Comparison of ENCODE assay signal across 8 mouse cellular contexts in genomic region chr2:151543063-151543895, GRCm38 (mm10). TPM values are rescaled to one million over a fixed set of nuclear protein-coding genes. Genes with fewer than 3 reads are reported as not detected.
A peak's percentile ranks its signal among the peaks of the same experiment; 100 is the strongest.
DNase-seq lines count a peak whose midpoint lies in the region; ATAC-seq and TF ChIP-seq lines count a peak whose summit lies in the region.

No protein-coding gene starts in this region.

- peak overlapping the region; percentile 90 for H3K4me3 ChIP-seq in E14TG2a.4 (replicated peaks; ENCODE audit: low read length)
- H3K4me3 ChIP-seq in embryonic fibroblast, embryonic 13.5 days (ENCODE audit: insufficient read depth, low read length): peak overlapping the region; percentile 98
- H3K4me3 ChIP-seq in lung, embryonic 15.5 days: peak overlapping the region; percentile 70

- intact Hi-C loops in heart, postnatal 36 days (cut with DNase I): loop anchor here (2.0 kb wide), 2 partner anchors 32 to 48 kb away; partner anchors contain the start of gene Nsfl1c

- peak overlapping the region; percentile 71 for H3K9ac ChIP-seq in lung, embryonic 15.5 days

- H3K27ac ChIP-seq in embryonic fibroblast, embryonic 13.5 days (ENCODE audit: insufficient read depth, low read length): peak overlapping the region; percentile 94
- peak overlapping the region; percentile 91 for H3K27ac ChIP-seq in lung, embryonic 15.5 days

- peak; percentile 83 for DNase-seq in adrenal gland, postnatal 14 days
- DNase-seq in heart, postnatal 36 days: peak; percentile 45 to 58
- DNase-seq in layer of hippocampus, adult 18-20 months (ENCODE audit: low spot score in 2 of 2): peak; percentile 47 to 76
- peak; percentile 68 to 72 for DNase-seq in right cerebral cortex, postnatal 10 days (ENCODE audit: low spot score in 2 of 2)

- WGBS in lung, embryonic 15.5 days: under 1% methylated on average over 21 of the region's 21 CpGs

- no peaks in the 10 kb centered on the region for H3K9me3 ChIP-seq in E14TG2a.4 (ENCODE audit: low read length)
- H3K9me3 ChIP-seq in lung, embryonic 15.5 days: no peaks in the 10 kb centered on the region

- TF ChIP-seq POLR2A in embryonic fibroblast, embryonic 13.5 days (IDR thresholded peaks at IDR 0.05; ENCODE audit: low read depth, low read length): peak; percentile 46

- peaks cover 47% of the 10 kb centered on the region for H3K36me3 ChIP-seq in E14TG2a.4 (ENCODE audit: insufficient read depth, low read length)
- H3K36me3 ChIP-seq in lung, embryonic 15.5 days: peaks cover 39% of the 10 kb centered on the region

- H3K4me1 ChIP-seq in E14TG2a.4 (replicated peaks; ENCODE audit: low read depth, low read length): peaks cover 61% of the 10 kb centered on the region
- H3K4me1 ChIP-seq in embryonic fibroblast, embryonic 13.5 days (ENCODE audit: control insufficient read depth, insufficient read depth, low read length): peaks cover 8% of the 10 kb centered on the region; the same call in 1 of the 2 replicates
- peaks cover 38% of the 10 kb centered on the region for H3K4me1 ChIP-seq in lung, embryonic 15.5 days

- peak overlapping the region; percentile 65 for H3K4me2 ChIP-seq in lung, embryonic 15.5 days

- no peaks in the 10 kb centered on the region for H3K27me3 ChIP-seq in E14TG2a.4 (ENCODE audit: insufficient read depth, low read length)
- no peaks in the 10 kb centered on the region for H3K27me3 ChIP-seq in lung, embryonic 15.5 days

- ATAC-seq in lung, embryonic 15.5 days (ENCODE audit: borderline replicate concordance, extremely low read depth, low FRiP score, low TSS enrichment): peak; percentile 53
- no peak for ATAC-seq in megakaryocyte-erythroid progenitor cell, adult 5-6 weeks (replicated peaks; ENCODE audit: low FRiP score, low TSS enrichment, poor library complexity, severe bottlenecking)

- no peak for TF ChIP-seq CTCF in E14TG2a.4 (conservative IDR thresholded peaks at IDR 0.05; ENCODE audit: low read length)
- TF ChIP-seq CTCF in embryonic fibroblast, embryonic 13.5 days (IDR thresholded peaks at IDR 0.05; ENCODE audit: borderline replicate concordance, insufficient read depth, low read length): no peak

RNA-seq across cellular contexts. Expression of gene Fkbp1a, which starts 1.0 kb away (rescaled TPM):
- total RNA-seq in adrenal gland, postnatal 14 days (2021): 262 and 266 TPM in 2 replicates
- polyA plus RNA-seq in embryonic fibroblast, embryonic 13.5 days (2011; ENCODE audit: insufficient read length, low read depth, missing spikeins): 543 and 620 TPM in 2 replicates
- 100 to 1,000 TPM; 213 to 229 TPM for total RNA-seq in heart, postnatal 36 days (2021)
- total RNA-seq in layer of hippocampus, adult 18-20 months (2021): 100 to 1,000 TPM; 972 to 973 TPM
- 776 and 781 TPM in 2 replicates for polyA plus RNA-seq in lung, embryonic 15.5 days (2015; fragmentation: Nextera tagmentation; extraction: Ambion mirVana)
- 5.5 and 17.9 TPM in 2 replicates for total RNA-seq in megakaryocyte-erythroid progenitor cell, adult 5-6 weeks (2014; fragmentation: Nextera tagmentation)
- total RNA-seq in megakaryocyte-erythroid progenitor cell, adult 5-6 weeks (2017): 5.7 and 6.8 TPM in 2 replicates

RNA-seq across cellular contexts. Expression of gene Sdcbp2, which starts 29.1 kb away (rescaled TPM):
- 2.1 and 3.0 TPM in 2 replicates for total RNA-seq in adrenal gland, postnatal 14 days (2021)
- 0.86 and 0.94 TPM in 2 replicates for polyA plus RNA-seq in embryonic fibroblast, embryonic 13.5 days (2011; ENCODE audit: insufficient read length, low read depth, missing spikeins)
- total RNA-seq in heart, postnatal 36 days (2021): 1 to 10 TPM; 2.0 TPM
- 1 to 10 TPM; 1.7 to 2.5 TPM for total RNA-seq in layer of hippocampus, adult 18-20 months (2021)
- 0.70 and 1.1 TPM in 2 replicates for polyA plus RNA-seq in lung, embryonic 15.5 days (2015; fragmentation: Nextera tagmentation; extraction: Ambion mirVana)
- not detected in 2 replicates for total RNA-seq in megakaryocyte-erythroid progenitor cell, adult 5-6 weeks (2014; fragmentation: Nextera tagmentation)
- not detected in 2 replicates for total RNA-seq in megakaryocyte-erythroid progenitor cell, adult 5-6 weeks (2017)

RNA-seq across cellular contexts. Expression of gene Nsfl1c, which starts 49.3 kb away (rescaled TPM):
- total RNA-seq in adrenal gland, postnatal 14 days (2021): 124 and 131 TPM in 2 replicates
- polyA plus RNA-seq in embryonic fibroblast, embryonic 13.5 days (2011; ENCODE audit: insufficient read length, low read depth, missing spikeins): 113 TPM in 2 replicates
- 10 to 100 TPM; 79.2 to 83.6 TPM for total RNA-seq in heart, postnatal 36 days (2021)
- 100 to 1,000 TPM; 146 to 148 TPM for total RNA-seq in layer of hippocampus, adult 18-20 months (2021)
- polyA plus RNA-seq in lung, embryonic 15.5 days (2015; fragmentation: Nextera tagmentation; extraction: Ambion mirVana): 227 and 235 TPM in 2 replicates
- 92.8 and 115 TPM in 2 replicates for total RNA-seq in megakaryocyte-erythroid progenitor cell, adult 5-6 weeks (2014; fragmentation: Nextera tagmentation)
- total RNA-seq in megakaryocyte-erythroid progenitor cell, adult 5-6 weeks (2017): 149 and 154 TPM in 2 replicates

Comparison
In these comparisons a context has a peak if more than half of its experiments do, and no peak if none do; other contexts are left out.
1. RNA of gene Fkbp1a, which starts 1.0 kb away (total RNA-seq): 972 to 973 TPM in layer of hippocampus, adult 18-20 months, 262 to 266 TPM in adrenal gland, postnatal 14 days and 213 to 229 TPM in heart, postnatal 36 days; 5.5 to 17.9 TPM in megakaryocyte-erythroid progenitor cell, adult 5-6 weeks; every median in the first group is over 10 times any median in the second.
2. Peak in every context shown above with its lines, with median percentiles within 50 percentile points of each other: H3K4me3 ChIP-seq and DNase-seq.